Mouse (Mus musculus) brain, embryonic 14.5 days (tissue): Measurements from ENCODE around the gene Plin4.

ENCODE experiments used
- CTCF ChIP-seq: fragments of 200-500 bp; IDR thresholded peaks from 2 replicates; pipeline ENCODE4 v1.5.1; 2012; ENCODE audit warnings: inconsistent platforms, mild to moderate bottlenecking, moderate library complexity, borderline replicate concordance; ENCODE audit not compliant: insufficient read depth, insufficient read length; ENCODE audit errors: extremely low read depth
- POLR2A ChIP-seq: fragments of 200-500 bp; IDR thresholded peaks from 2 replicates; pipeline ENCODE4 v1.6.1; 2012; ENCODE audit warnings: mild to moderate bottlenecking, inconsistent platforms, borderline replicate concordance; ENCODE audit not compliant: poor library complexity, insufficient read depth, insufficient read length, severe bottlenecking; ENCODE audit errors: extremely low read depth

GRCm38 (mm10) chr17:56153643-56154042, 44.0 kb upstream of the Plin4 start:
- TF ChIP-seq CTCF (no peak), POLR2A (no peak)
